Mouse (Mus musculus) frontal cortex, postnatal 14 days (tissue): ENCODE measurements around the gene 4933430I17Rik.
"Not testable (repeated sequence)": the region's sequence is repeated elsewhere in the genome, so short reads cannot be mapped to it uniquely, and the experiment has no call there.

Source experiments
- DNase-seq, 2 experiments: peaks; one replicate each; pipeline ENCODE4 v3.0.0; 2022; ENCODE audit warnings: low spot score in 2 of 2

The 4933430I17Rik gene

GRCm38 (mm10) chr4:62544801-62545200 lies 19.6 kb downstream of the 4933430I17Rik start:
- no peak for DNase-seq

- no peak for DNase-seq
Measured at GRCm38 (mm10) chr4:62551966-62552365, 26.8 kb downstream of the 4933430I17Rik start.

GRCm38 (mm10) chr4:62557436-62557835 lies 32.3 kb downstream of the 4933430I17Rik start:
- no peak for DNase-seq

DNA sequence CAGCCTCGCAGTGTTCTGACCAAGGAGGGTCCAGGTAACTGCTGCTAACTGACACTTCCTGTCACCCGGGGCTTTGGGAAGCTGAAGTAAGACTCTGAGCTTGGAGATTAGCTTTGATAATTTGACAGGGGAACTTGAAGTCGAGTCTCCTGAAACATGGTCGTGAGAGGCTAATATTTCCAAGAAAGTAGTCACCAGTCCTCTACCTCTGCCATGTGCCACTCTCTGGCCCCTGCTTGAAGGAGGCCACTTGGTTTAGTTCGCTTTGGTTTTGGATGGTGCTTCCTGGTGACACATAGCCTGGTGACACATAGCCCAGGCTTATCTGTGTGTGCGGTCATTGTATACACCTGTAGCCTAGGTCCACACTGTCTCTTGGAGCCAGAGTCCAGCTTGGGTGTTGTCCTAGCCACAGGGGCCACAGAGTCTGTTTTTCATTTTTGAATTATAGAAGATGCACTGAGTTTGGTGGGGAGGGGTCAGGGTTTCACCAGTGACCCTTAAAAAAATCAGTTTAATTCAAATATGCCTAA lies 34.7 kb downstream of the 4933430I17Rik start, which contains the start of gene Rgs3:
Gene Rgs3, plus strand, starts transcription at position 51 of the 533 bp plus-strand sequence.
- no peak for DNase-seq

DNA sequence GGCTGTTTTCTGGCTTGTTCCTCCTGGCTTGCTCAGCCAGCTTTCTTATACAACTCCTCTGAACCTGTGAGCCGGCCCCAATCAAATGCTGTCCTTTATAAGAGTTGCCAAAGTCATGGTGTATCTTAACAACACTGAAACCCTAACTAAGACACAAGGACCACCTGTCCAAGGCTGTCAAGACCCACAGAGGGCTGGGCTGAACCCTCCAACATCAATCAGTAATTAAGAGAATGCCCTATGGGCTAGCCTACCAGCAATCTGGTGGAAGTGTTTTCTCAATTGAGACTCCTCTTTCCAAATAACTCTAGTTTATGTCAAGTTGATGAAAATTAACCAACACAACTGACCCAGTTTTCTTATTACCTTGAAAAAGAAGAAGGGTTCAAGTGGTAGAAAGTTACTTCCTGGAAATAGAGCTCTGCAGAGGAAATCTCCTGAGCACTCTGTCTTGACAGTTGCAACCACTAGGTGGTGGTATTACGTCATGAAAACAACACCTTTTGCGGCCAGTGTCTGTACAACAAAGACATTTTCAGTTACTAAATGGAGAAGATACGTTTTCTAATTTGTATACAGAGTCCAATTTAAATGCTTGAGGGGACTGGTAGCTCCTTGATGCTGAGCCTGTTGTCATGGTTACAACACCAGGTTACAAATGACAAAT lies 35.9 kb downstream of the 4933430I17Rik start:
- peak; percentile 30 to 66 for DNase-seq

DNA sequence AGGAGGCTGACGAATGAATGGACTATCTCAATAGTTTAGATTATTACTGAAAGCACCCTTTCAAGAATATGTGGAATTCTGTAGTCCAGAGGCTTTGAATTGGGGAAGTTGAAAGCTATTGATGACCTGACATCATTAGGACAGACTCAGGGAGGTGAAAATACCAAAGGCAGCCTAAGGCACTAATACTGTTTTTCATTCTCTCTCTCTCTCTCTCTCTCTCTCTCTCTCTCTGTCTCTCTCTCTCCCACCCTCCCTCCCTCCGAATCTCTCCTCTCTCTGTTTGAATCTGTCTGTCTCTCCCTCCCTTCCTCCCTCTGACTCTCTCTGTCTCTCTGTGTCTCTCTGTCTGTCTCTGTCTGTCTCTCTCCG lies 36.4 kb downstream of the 4933430I17Rik start:
- no peak for DNase-seq

DNA sequence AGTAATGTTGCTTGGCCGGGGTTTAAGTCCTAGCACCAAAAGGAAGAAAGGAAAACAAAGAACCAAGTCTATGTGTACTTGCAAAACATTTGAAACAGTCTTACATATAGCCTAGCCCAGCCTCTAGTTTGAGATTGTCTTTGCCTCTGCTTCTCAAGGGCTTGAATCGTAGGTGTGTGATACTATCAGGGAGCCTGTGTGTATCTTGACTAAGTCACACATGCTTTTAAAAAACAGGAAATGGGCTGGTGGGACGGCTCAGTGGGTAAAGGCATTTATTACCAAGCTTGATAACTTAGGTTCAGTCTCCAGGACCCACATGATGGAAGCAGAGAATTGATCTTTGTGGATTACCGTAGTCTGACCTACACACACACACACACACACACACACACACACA lies 36.8 kb downstream of the 4933430I17Rik start:
- no peak for DNase-seq

- DNase-seq, result no peak
Measured at GRCm38 (mm10) chr4:62566530-62566929, 41.4 kb downstream of the 4933430I17Rik start.

GRCm38 (mm10) chr4:62567696-62568095 lies 42.5 kb downstream of the 4933430I17Rik start:
- no peak for DNase-seq

GRCm38 (mm10) chr4:62568359-62568758 lies 43.2 kb downstream of the 4933430I17Rik start:
- no peak for DNase-seq

GRCm38 (mm10) chr4:62569603-62570002 lies 44.4 kb downstream of the 4933430I17Rik start:
- no peak for DNase-seq

GRCm38 (mm10) chr4:62570029-62570428 lies 44.9 kb downstream of the 4933430I17Rik start:
- DNase-seq, result no peak

- peak; percentile 51 to 62 for DNase-seq
Measured at GRCm38 (mm10) chr4:62582365-62583264, 57.4 kb downstream of the 4933430I17Rik start.

DNA sequence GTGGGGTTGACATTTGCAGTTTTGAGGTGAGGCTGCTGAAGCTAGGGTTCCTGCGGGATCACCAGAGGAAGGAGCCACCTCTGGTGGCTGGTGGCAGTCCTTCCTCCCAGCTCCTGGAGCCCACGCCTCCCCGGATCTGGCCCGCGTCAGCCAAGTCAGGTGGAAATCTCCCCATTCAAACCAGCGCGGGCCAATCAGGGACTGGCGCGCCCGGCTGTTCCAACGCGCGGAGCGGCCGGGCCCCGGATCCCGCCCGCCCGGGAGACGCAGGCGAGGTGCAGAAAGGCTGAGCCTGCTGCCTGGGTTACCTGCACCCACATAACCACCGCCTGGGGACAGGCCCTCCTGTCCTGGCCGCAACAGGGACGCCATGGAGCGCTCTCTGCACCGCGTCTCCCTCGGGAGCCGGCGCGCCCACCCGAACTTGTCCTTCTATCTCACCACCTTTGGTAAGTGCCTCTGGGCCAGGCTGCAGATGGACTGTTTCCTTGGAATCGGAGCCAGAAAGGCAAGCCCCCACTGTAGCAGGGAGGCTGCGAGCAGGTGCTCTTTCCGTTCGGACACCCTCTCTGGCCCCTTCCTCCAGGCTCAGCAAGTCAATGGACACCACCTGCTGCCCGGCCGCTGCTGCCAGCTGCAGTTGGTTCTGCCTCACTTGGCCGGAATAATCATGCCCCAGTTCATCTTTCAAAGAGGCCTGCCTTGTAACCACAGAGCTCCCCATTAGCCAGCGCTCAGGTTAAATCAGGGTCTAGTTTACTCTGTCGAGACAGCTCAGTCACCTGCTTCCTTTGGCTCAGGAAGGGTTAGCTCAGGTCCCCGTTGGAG lies 58.3 kb downstream of the 4933430I17Rik start:
- DNase-seq, result peak in 1 of 2 experiments; percentile 17

DNA sequence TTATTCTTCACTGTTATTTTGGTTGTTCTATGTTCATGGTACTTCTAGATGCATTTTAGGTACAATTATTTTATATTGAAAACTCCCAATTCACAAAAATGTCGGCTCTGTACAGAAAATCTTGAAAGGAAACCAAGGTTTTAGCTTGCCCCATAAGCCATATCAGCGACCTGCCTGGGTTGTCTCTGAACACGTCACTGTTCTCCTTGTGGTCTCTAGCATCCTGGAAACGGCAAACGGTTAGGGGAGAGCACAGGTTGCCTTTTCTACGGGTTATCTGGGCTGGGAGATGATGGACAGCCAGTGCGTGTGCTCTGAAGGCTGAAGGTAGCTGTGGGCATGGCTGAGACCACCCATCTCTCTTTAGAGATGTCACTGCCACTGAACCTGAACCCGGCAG lies 61.9 kb downstream of the 4933430I17Rik start:
- no peak for DNase-seq

DNA sequence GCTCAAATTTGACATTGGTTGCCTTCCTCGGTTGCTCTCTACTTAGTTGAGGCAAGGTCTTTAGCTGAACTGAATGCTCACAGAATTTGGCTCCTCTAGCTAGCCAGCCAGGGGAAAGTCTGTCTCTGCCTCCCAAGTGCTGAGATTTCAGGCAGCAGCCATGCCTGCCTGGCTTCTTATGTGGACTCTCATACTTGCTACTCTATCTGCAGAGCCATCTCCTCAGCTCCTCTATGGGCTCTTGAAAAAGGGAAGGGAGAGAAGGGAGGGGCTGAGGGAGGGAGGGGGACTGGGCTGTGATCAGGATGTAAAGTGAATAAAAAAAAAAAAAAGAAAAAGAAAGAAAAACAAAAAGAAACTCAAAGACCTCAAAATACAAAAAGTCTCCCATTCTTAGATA lies 65.7 kb downstream of the 4933430I17Rik start:
- no peak for DNase-seq

DNA sequence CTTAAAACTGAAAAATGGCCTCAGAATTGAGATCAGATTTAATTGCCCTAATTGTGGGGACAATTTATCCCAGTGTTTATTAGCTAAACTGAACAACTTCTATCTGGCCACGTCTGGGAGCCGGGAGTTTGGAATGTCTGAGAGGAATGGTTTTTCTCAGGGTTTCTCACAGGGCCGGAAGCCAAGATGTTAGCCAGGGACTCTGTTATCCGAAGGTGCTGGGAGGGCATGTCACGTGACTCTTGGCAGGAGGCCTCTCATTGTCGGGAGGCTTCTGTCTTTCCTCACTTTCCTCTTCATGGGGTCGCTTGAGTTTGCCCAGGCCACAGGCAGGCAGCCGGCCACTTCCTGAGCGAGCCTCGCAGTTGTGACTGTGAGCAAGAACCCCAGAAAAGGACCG lies 66.2 kb downstream of the 4933430I17Rik start:
- no peak for DNase-seq

DNA sequence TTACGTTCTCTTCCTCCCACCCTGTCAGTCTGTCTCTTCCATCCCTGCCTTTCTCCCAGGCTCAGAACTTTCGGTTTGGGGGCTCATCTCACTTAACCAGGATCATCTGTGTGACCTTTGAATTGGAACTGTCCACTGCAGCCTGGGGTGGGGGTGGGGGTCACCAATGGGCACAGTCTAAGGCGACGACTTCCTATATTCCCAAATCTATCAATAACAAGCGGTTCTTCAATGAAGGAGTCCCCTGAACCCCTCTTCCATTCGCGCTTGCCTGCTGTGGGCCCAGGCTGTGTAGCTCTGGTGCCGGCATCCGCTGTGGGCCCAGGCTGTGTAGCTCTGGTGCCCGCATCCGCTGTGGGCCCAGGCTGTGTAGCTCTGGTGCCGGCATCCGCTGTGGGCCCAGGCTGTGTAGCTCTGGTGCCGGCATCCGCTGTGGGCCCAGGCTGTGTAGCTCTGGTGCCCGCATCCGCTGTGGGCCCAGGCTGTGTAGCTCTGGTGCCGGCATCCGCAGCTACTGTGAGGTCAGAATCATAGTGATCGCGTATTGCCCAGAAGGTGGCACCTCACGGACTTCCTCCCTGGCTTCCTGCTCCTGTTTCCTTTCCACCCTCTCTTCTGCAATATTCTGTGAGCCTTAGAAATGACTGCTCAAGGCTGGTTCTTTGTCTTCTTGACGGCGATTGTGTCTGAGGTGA lies 68.5 kb downstream of the 4933430I17Rik start:
- DNase-seq, result not testable (repeated sequence)

- DNase-seq, result no peak
Measured at GRCm38 (mm10) chr4:62594442-62594841, 69.3 kb downstream of the 4933430I17Rik start.

- DNase-seq, result no peak
Measured at GRCm38 (mm10) chr4:62596051-62596450, 70.9 kb downstream of the 4933430I17Rik start.
